Mouse (Mus musculus) lung, postnatal 36 days (tissue): ENCODE results near the gene Galk2.

Source experiments
- DNase-seq: peaks from one replicate; pipeline ENCODE4 v3.0.0; 2022; ENCODE audit warnings: mixed read lengths

Galk2 gene

GRCm38 (mm10) chr2:125948195-125948594, 89.3 kb downstream of the Galk2 start:
- no peak for DNase-seq

GRCm38 (mm10) chr2:125968811-125969210, 109.9 kb downstream of the Galk2 start:
- DNase-seq, result no peak

- DNase-seq, result no peak
These were observed 114.3 kb downstream of the Galk2 start for GRCm38 (mm10) chr2:125973207-125973606.

DNA sequence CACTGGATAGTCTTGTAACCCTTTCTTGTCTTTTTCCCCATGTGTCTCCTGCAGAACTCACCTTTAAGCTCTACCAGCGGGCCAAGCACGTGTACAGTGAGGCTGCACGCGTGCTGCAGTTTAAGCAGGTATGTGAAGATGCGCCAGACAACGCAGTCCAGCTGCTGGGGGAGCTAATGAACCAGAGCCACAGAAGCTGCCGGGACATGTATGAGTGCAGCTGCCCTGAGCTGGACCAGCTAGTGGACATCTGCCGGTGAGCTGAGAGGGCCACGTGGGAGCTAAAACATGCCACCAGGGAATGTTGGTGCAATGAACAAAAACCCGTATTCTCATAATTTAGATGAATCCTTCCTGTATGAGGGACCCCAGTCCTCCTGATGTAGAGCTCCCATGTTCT, 116.3 kb downstream of the Galk2 start:
- DNase-seq, result no peak

- DNase-seq, result peak; percentile 5
These were observed 117.0 kb downstream of the Galk2 start for GRCm38 (mm10) chr2:125975808-125976345.

DNA sequence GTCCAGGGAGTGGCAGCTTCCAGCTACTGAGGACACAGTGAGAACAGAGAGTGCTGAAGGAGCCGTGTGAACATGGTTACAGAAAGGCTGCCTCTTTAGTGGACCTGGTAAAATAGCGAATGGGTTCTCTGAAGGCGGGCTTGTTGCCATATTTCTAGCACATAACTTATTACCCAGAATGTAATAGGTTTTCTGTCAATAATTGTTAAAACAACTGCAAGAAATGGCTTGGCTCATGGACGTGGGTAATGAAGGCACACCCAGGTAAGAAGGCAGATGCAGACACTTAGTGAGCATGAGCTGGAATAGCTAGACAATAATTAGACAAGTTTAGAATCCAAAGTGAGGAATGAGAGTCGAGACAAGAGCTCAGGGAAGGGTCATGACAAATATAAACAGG, 143.4 kb downstream of the Galk2 start:
- no peak for DNase-seq

DNA sequence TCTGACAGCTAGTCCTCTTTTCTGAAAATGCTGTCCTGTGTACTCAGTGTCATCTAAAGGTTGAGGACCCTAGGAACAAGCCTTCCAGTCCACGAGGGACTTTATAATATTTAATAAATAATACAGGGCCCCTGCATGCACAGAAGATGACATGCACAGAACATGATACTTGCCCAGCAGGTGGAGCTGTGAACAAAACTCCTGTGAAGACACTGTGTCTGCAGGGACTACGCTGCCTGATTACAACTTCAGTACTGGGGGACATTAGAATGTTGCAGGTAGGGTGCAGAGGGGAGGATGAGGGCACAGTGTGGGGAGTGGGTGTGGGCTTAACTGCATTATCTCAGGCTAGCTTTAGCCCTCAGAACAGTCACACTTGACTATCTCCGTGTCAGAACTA, 147.2 kb downstream of the Galk2 start:
- peak; percentile 82 for DNase-seq

GRCm38 (mm10) chr2:126006742-126007141, 147.8 kb downstream of the Galk2 start:
- DNase-seq, result no peak

GRCm38 (mm10) chr2:126014989-126015710, 156.2 kb downstream of the Galk2 start:
- no peak for DNase-seq

GRCm38 (mm10) chr2:126015763-126016473, 157.0 kb downstream of the Galk2 start:
- no peak for DNase-seq

GRCm38 (mm10) chr2:126031186-126031900, 172.4 kb downstream of the Galk2 start:
- peak; percentile 78 for DNase-seq

GRCm38 (mm10) chr2:126033114-126033972, 174.4 kb downstream of the Galk2 start:
- peak; percentile 61 for DNase-seq
